Mouse (Mus musculus) megakaryocyte-erythroid progenitor cell, adult 5-6 weeks (primary cell): ENCODE results near the gene Tulp2. TPM values are rescaled to one million over a fixed set of nuclear protein-coding genes. Genes with fewer than 3 reads are reported as not detected.
"Not testable (repeated sequence)": the region's sequence is repeated elsewhere in the genome, so short reads cannot be mapped to it uniquely, and the experiment has no call there.

Source experiments
- ATAC-seq: replicated peaks from 2 replicates; pipeline ENCODE4 v1.8.0; 2016; ENCODE audit warnings: mild to moderate bottlenecking, inconsistent platforms; ENCODE audit not compliant: severe bottlenecking, poor library complexity, low FRiP score, low TSS enrichment
- total RNA-seq, 2 experiments: library from RNA; stranded (forward) in 1 of 2; stranded (reverse) in 1 of 2; fragments of 200-1000, 215-1000 nt in 1 of 2; fragments of >200 nt in 1 of 2; fragmentation: Nextera tagmentation in 1 of 2; gene quantifications; 2 replicates each; pipeline ENCODE4 v1.2.3; 2014 to 2017

Gene Tulp2
- total RNA-seq, 2 experiments from 2014 or later: 0.19 to 0.42 TPM

DNA sequence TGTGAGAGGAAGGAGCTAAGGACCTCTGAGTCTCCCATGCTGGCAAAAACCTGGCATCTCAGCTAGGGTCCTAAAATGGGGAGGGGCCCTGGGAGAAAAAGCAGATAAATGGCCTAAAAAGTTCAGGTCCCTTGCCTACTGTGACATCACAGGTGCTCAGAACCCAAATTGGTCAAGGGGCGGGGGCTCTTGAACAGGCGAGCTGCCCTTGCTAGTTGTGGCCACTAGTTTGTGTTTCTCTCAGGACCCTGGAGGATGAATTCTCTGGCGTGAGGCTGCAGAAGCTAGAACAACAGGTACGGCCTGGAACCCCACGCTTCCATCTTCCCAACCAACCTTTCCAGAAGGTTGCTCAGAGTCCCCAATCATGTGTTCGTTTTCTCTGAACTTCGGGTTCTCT is 32.7 kb downstream of the Tulp2 start:
- ATAC-seq: no peak

DNA sequence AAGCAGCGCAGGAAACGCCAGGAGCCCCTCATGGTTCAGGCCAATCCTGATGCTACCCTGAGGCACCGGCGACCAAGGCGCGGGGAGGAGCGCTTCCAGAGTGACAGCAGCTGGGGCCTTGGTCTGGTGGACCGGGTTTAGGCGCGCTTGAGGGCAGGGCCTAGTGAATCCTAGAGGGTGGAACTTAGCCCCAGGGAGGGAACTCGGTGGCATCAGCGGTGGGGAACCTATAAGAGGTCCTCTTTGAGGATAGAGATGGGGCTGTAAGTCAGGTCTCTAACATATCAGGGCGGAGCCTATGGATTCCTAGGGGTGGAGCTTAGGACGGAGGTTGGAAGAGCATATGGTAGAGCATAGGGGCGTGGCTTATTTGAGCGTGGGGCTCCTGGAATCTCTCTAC is 33.8 kb downstream of the Tulp2 start:
- ATAC-seq: peak; percentile 76

DNA sequence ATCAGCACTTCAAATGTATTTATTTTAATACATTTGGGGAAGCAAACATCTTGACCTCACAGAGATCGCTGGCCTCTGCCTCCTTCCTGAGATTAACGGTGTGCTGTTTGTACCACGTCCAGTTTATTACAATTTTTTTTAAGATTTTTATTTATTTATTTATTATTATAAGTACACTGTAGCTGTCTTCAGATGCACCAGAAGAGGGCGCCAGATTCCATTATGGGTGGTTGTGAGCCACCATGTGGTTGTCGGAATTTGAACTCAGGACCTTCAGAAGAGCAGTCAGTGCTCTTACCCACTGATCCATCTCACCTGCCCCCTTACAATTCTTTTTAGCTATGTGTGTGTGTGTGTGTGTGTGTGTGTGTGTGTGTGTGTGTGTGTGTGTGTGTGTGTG is 35.2 kb downstream of the Tulp2 start:
- ATAC-seq: not testable (repeated sequence)

DNA sequence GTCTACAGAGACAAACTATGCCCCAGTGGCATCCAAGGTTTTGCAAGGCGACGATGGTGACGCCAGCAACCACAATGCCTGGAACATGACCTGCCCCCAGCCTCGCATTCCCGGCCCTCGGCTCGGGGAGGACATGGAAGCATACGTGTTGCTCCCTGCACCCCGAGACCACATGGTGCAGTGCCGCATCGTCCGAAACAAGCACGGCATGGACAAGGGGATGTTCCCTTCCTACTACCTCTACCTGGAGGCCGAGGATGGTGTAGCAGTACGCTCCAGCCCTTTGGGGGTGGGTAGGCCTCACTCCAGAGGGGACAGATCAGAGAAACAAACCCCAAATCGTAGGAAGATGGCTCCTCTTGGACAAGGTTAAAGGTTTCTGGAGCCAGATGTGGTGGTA is 36.9 kb downstream of the Tulp2 start:
- ATAC-seq: no peak

DNA sequence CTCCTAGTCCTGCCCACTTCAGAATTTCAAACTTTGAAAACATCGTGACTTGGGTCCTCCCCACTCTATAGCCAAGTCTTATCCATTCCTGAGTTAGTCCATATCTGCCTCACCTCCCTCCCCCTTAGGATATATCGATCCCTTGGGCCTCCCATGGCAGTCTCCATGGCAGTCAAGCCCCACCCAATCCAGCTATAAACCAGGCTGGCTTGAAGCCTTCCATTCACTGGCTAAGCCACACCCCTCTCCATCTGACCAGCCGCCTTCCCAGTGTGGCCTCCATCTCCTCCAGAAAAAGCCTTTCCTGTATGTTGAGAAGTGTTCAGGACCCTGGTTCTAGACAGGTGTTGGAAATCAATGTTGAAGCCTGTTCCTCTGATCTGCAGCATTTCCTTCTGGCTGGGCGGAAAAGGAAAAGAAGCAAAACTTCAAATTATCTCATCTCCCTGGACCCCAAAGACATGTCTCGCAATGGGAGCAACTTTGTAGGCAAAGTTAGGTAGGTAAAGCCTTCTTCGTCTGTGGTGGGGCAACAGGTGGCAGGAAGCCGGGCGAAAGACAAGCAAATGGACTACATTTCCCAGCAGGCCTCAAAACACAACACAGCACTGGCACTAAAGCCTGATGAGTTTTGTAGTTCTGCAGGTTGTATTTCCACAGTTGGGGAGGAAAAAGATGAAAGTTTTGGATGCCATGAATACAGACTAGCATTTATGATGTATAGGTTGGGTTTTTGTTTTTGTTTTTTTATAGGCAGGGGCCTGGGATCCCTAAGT is 37.9 kb downstream of the Tulp2 start:
- ATAC-seq: no peak

DNA sequence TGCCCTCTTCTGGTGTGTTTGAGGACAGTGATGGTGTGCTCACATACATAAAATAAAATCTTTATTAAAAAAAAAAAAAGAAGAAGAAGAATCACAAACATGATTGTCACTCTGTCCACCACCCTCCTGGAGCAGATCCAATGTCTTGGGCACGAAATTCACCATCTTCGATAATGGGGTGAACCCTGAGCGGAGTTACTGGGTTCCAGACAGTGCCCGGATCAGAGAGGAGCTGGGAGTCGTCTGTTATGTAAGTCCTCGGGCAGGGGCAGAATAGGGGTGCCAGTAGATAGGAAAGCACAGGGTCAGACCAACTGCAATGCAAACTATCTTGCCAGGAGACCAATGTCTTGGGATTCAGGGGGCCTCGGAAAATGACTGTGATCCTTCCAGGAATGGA is 38.9 kb downstream of the Tulp2 start:
- ATAC-seq: no peak

DNA sequence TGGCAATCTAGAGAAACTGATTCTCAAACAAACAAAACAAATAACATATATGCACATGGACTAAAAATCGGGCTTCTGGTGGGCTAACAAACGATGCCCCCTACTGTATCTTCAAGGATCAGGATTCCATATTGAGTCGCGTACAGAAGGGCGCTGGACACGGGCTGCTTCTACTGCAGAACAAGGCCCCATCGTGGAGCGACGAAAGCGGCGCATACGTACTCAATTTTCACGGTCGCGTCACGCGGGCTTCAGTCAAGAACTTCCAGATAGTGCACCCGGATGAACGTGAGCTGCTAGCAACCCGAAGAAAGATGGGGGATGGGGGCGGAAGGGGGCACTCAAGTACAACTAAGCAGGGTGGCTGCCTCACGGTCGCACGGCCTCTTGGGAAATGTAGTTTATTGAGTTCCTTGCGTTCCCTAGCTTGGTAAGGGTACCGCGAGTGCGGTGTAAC is 40.1 kb downstream of the Tulp2 start:
- ATAC-seq: peak; percentile 38

DNA sequence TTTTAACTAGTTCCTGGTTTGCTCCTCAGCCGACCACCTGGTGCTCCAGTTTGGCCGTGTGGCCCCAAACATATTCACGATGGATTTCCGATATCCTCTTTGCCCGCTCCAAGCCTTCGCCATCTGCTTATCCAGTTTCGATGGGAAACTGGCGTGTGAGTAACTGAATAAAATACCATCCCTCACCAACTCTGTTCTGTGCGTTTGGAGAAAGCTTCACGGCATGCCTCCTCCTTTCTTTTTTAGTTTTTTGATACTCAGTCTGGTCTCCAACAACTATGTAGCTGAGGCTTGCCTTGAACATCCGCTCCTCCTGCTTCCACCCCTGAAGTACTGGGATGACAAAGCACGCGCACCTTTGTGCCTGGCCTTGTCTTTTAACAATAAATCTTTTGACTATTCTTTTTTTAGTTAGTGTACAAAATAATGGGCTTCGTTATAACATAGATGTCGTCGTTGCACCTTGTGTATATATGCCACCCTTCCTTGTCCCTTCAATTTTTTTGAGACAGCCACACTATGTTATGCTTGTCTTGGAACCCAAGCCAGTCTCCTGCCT is 40.6 kb downstream of the Tulp2 start:
- no peak for ATAC-seq

DNA sequence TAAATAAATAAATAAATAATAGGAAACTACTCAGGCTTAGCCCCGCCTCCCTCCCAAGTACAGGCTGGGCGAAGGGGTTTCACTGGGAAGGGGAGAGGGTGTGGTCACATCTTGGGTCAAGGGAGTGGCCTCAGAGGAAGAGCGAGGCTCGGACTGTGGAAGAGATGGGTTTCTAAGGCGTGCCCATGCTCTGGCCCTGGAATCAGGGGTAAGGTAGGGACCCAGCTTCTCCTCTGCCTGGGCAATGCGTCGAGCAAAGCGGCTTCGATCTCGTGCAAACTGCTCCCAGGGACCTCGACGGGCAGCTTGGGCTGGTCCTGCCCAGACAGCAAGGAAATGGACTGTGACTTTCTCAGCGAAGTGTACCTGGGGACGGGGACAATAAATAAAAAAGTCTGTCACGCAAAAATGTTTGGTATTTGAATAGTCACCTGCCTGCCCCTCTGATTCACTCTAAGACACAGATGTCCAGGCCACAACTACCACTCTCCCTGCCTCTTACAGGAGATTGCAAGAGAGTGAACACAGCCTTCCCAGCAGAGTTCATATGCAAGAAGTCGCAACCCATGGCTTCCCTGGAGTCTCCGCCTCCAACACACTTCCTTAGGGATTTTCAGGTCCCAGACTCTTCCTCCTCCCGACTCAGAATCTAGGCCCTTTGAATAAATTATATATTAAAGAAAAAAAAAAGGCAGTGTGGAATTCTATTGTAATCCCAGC is 41.4 kb downstream of the Tulp2 start:
- no peak for ATAC-seq

DNA sequence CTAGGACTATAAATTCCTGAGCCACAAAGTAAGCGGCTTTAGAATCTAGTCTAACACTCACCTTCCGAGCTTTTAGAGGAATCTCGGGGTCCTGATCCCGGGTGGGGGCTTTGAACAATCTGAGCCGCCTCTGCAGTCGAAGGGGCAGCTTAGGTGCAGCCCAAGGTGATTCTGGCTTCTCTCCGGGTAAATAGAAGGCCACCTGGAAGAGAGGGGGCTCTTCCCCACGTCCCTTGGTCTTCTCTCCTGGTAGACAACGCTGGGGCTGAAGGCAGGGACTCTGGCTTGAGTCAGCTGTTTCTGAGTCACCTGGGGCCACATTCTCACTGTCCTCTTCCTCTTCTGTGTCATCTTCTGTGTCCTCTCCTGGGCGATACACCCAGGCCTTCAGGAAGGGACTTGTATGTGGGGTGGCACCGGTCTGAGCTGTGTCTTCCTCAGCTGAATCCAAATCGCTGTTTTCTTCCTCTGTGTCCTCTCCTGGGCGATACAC is 42.0 kb downstream of the Tulp2 start:
- ATAC-seq: no peak

DNA sequence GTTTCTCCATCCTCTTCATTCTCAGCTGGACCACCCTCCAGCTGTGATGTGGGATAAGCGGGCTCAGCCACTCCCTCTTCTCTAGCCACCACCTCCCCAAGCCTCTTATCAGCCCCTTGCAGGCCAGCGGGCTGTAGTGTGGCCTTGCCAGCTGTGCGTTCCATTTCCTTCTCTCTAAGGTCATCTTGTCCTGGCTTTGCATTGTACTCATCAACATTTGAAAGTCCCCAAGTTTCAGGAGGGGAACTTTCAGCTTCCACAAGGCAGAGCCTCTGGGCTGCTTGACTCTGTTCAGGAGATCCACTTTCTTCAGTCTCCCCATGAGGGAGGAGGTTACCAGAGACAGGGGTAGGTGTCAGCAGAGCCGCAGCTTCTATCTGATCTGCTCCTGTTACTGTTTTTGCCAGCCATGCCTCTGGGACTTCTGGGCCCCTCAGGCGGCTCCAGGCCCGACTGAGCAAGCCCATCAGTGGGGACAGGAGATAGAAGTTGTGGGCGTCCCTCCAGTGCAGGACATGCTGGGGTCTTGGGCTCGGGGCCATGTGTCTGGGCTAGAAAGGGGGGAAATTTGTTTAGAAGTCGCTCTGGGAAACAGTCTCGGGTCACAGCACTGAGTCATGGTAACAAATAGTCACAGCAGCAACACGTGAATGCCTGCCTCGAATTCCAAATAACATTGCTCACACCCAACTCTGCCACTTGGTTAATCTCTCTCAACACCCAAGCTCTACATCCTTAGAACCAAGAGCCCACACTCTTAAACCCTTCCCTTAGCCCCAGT is 43.4 kb downstream of the Tulp2 start:
- ATAC-seq: peak; percentile 78

DNA sequence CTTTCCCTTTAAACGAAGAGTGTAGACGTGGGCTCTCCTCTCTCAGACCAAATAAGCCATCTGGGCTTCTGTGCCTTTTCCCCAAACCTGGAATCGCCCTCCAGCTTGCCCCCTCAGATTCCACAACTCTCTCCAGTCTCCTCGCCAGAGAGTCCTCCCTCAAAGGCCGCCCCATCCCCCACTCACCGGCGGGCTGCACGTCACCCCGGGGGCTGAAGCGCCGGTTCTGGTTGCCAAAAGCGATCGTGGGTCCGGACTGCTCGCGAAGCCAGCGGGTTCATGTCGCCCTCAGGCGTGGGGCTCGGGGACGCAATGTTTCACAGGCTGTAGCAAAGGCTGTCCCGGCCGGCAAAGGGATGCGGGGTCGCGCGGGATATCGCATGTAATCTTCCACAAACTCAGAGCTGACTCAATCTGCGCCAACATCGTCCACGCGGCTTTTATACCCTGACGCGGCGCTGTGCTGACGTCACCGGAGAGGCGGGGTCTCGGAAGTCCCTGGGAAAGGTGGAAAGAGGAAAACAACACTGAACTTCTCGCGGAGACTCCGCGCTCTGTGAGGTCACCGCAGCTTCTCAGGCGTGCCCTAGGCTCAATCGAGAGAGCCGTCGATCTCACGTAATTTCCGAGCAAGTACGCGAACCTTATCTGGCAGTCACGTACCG is 44.3 kb downstream of the Tulp2 start, which contains the start of the genes Ppp1r15a and Plekha4:
Ppp1r15a (minus strand) TSS at position 460 of the 665 bp plus-strand sequence.
Plekha4 (plus strand) TSS at position 522 of the 665 bp plus-strand sequence.
- peak; percentile 73 for ATAC-seq

DNA sequence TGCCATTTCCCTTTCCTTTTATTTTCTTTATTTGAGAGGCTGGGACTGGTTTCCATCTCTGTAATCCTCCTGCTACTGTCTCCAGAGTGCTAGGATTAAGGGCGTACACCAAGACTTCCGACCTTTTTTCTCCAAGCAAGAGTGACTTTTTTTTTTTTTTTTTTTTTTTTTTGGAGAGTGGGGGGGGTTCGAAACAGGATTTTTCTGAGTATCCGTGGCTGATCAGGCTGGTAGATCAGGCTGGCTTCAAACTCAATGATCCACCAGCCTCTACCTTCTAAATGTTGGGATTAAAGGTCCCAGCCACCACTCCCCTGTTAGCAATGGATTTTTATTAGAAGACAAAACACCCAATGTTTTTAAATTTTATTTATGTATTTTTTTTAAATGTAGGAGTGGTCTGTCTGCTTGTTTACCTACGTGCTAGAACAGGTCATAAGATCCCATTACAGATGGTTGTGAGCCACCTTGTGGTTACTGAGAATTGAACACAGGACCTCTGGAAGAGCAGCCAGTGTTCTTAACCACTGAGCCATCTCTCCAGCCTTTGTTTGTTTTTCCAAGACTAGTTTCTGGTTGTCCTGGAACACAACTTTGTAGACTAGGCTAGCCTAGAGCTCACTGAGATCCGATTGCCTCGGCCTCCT is 44.9 kb downstream of the Tulp2 start:
- ATAC-seq: no peak

DNA sequence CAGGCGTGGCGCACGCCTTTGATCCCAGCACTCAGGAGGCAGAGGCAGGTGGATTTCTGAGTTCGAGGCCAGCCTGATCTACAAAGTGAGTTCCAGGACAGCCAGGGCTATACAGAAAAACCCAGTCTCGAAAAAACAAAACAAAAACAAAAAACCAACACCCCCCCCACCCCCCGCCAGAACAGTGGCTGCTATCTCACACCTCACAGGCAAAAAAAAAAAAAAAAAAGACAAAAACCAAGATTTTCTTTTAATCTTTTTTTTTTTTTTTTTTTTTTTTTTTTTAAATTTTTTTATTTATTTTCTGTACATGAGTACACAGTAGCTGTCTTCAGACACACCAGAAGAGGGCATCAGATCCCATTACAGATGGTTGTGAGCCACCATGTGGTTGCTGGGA is 45.5 kb downstream of the Tulp2 start:
- not testable (repeated sequence) for ATAC-seq

DNA sequence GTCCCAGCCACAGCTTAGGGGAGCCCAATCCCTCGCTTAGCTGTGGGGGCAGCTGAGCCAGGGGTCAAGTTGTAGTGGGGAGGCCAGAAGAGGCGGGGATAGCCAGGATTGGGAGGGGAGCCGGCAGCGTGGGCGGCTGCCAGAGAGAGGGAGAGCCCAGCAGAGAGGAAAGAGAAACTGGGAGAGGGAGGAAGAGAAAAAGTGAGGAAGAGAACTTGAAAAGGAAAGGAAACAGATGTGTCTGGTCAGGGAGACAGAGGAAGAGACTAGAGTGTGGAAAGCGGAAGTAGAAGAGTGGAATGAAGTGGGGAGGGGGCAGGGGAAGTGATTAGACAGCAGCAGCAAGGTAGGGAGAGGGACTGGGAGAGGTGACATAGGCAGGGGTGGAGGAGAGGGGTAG is 47.8 kb downstream of the Tulp2 start:
- ATAC-seq: no peak

DNA sequence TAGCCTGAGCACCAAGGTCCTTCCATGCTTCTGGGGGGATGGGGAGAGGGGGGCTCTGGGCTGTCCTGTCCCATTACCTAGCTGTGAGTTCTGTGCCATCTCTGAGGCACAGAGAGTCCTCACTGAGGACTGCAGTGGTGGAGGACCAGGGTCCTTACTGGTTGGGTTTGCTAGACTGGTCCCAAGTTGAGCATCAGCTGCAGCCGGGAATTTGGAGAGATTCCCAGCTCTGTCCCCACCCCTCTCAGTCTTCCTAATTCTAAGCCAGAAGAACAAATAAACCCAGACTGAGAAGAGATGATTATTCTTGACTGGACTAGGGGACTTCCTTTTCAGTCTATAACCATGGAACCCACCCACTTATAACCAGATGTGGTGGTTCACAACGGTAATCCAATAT is 49.0 kb downstream of the Tulp2 start:
- no peak for ATAC-seq

DNA sequence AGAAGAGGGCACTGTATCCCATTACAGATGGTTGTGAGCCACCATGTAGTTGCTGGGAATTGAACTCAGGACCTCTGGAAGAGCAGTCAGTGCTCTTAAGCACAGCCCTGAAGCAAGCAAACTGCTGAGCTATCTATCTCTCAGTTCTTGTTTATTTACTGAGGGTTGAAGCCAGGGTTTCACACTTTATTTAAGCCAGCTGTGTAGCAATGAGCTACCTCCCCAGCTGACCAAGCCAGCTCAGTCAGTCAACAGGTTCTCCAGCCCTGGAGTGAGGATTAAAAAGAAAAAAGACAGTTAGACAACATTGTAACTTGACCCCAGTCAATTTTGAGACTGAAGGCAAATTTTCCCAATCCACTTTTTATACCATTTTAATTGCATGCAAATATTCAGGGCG is 54.0 kb downstream of the Tulp2 start:
- ATAC-seq: no peak

DNA sequence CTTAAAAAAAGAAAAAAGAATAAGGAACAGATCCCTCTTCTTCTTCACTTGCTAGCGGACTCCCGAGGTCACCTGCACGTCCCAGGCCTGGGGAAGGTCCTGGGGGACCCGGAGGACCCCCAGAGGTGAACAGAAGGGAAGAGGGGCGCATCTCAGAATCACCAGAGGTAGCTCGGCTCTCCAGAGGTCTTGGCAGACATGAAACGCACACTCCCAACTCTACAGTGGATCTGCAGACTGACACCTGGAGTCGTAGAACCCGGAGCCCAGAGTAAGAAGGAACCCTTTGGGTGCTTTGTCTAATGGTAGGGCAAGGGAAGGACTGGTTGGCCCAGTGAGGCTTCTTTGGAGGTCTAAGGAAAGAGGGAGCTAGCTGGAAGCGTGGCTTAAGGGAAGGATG is 55.9 kb downstream of the Tulp2 start:
- ATAC-seq: no peak
